Mouse (Mus musculus): ENCODE measurements around the gene Atp2c2. TPM values are rescaled to one million over a fixed set of nuclear protein-coding genes. Genes with fewer than 3 reads are reported as not detected.

The Atp2c2 gene
- 2.5 and 2.9 TPM in 2 replicates for polyA plus RNA-seq (2012; rRNA removed; ENCODE audit: low replicate concordance)

GRCm38 (mm10) chr8:119699549-119700134 is at the start of gene Atp2c2:
Gene Atp2c2 (plus strand): TSS chr8:119700009.

GRCm38 (mm10) chr8:119666219-119666951 is 33.4 kb upstream of the Atp2c2 start, which contains the start of gene Wfdc1:
Gene Wfdc1 (plus strand): TSS chr8:119666365.

GRCm38 (mm10) chr8:119778263-119778662 is 78.5 kb downstream of the Atp2c2 start, which contains the start of gene Tldc1:
Gene Tldc1 (minus strand): TSS chr8:119778416.

Other genes with a start within 250 kb of the Atp2c2 start
- 0.05 and 0.16 TPM in 2 replicates for gene Slc38a8, start 198.3 kb upstream of the Atp2c2 start, polyA plus RNA-seq (2012; rRNA removed; ENCODE audit: low replicate concordance)
- gene Mbtps1, start 141.3 kb upstream of the Atp2c2 start, polyA plus RNA-seq (2012; rRNA removed; ENCODE audit: low replicate concordance) = 76.3 and 88.2 TPM in 2 replicates
- 22.5 and 27.9 TPM in 2 replicates for gene Hsdl1, start 124.8 kb upstream of the Atp2c2 start, polyA plus RNA-seq (2012; rRNA removed; ENCODE audit: low replicate concordance)
- gene Dnaaf1, start 124.8 kb upstream of the Atp2c2 start, polyA plus RNA-seq (2012; rRNA removed; ENCODE audit: low replicate concordance) = not detected in 2 replicates
- gene Taf1c, start 94.8 kb upstream of the Atp2c2 start, polyA plus RNA-seq (2012; rRNA removed; ENCODE audit: low replicate concordance) = 21.6 and 47.0 TPM in 2 replicates
- gene Adad2, start 87.3 kb upstream of the Atp2c2 start, polyA plus RNA-seq (2012; rRNA removed; ENCODE audit: low replicate concordance) = not detected in 2 replicates
- gene Kcng4, start 64.3 kb upstream of the Atp2c2 start, polyA plus RNA-seq (2012; rRNA removed; ENCODE audit: low replicate concordance) = 1.4 and 1.7 TPM in 2 replicates
- 8.0 and 21.8 TPM in 2 replicates for gene Wfdc1, start 33.6 kb upstream of the Atp2c2 start, polyA plus RNA-seq (2012; rRNA removed; ENCODE audit: low replicate concordance)
- 9.8 and 10.4 TPM in 2 replicates for gene Tldc1, start 78.4 kb downstream of the Atp2c2 start, polyA plus RNA-seq (2012; rRNA removed; ENCODE audit: low replicate concordance)
- gene Cotl1, start 140.5 kb downstream of the Atp2c2 start, polyA plus RNA-seq (2012; rRNA removed; ENCODE audit: low replicate concordance) = 212 and 609 TPM in 2 replicates
- gene Klhl36, start 162.3 kb downstream of the Atp2c2 start, polyA plus RNA-seq (2012; rRNA removed; ENCODE audit: low replicate concordance) = 20.4 and 49.9 TPM in 2 replicates
- gene Usp10, start 210.4 kb downstream of the Atp2c2 start, polyA plus RNA-seq (2012; rRNA removed; ENCODE audit: low replicate concordance) = 43.6 and 78.8 TPM in 2 replicates
- 79.6 and 91.0 TPM in 2 replicates for gene Gm20388, start 210.8 kb downstream of the Atp2c2 start, polyA plus RNA-seq (2012; rRNA removed; ENCODE audit: low replicate concordance)